Mouse (Mus musculus): ENCODE data around the gene Pskh1. TPM values are rescaled to one million over a fixed set of nuclear protein-coding genes. Genes with fewer than 3 reads are reported as not detected.

Gene Pskh1
- polyA plus RNA-seq, 1 experiment from 2014 or later = 29.9 TPM

- Histone ChIP-seq H3K27ac (replicated peaks) (peak within 1 kb of the TSS; percentile 99), H3K4me3 (peak within 1 kb of the TSS; percentile 69), H3K9me3 (replicated peaks) (no peaks in the 10 kb centered on the region), H3K27me3 (ENCODE audit: low read depth, poor library complexity, severe bottlenecking) (no peaks in the 10 kb centered on the region), H3K4me1 (peaks cover 77% of the 10 kb centered on the region), H3K36me3 (peaks cover 53% of the 10 kb centered on the region)
- WGBS = under 1% methylated on average over 58 of the region's 59 CpGs
- peak; percentile 98 for DNase-seq (ENCODE audit: low spot score)
These were observed 39.9 kb upstream of the Pskh1 start, which contains the start of gene Nutf2 for GRCm38 (mm10) chr8:105860143-105860981. TSS of gene Nutf2 (plus strand) at chr8:105860580.

GRCm38 (mm10) chr8:105861951-105862350 is 38.3 kb upstream of the Pskh1 start:
- H3K9me3 ChIP-seq (replicated peaks) = no peaks in the 10 kb centered on the region
- peaks cover 68% of the 10 kb centered on the region for H3K36me3 ChIP-seq
- no peaks in the 10 kb centered on the region for H3K27me3 ChIP-seq (ENCODE audit: low read depth, poor library complexity, severe bottlenecking)
- WGBS = 10% methylated on average over 1 of the region's 1 CpGs
- peak overlapping the region; percentile 69 for H3K4me3 ChIP-seq
- no peak for DNase-seq (ENCODE audit: low spot score)
- H3K27ac ChIP-seq (replicated peaks) = peak overlapping the region; percentile 99; the same call in 1 of the 2 replicates
- H3K4me1 ChIP-seq = peaks cover 61% of the 10 kb centered on the region

DNA sequence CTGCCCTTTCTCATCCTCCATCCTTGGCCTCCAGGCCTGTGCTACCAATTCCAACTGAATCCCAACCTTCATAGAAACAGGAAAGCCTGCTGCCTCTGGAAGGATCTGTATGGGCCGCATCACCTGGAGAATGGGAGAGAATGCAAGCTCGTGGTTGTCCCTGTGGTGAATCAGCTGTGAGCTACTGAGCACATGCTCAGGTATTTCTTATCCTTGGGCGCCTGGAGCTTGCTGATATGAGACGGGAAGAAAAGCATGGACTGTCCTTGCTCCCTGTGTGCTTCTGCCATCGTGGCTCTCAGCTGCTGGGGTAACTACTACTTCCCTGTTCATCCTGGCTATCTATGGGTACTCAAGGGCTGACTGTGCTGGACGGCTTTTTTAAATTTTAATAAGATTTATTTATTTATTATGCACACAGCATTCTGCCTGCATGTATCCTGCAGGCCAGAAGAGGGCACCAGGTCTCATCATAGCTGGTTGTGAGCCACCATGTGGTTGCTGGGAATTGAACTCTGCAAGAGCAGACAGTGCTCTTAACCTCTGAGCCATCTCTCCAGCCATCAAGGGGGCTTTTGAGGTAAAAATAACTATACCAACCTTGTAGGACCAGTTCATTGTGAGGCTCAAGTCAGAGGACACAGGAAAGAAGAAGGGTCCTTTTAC is 33.7 kb upstream of the Pskh1 start:
- Histone ChIP-seq H3K27me3 (ENCODE audit: low read depth, poor library complexity, severe bottlenecking) (no peaks in the 10 kb centered on the region), H3K27ac (replicated peaks) (no peak overlapping the region), H3K36me3 (peaks cover 87% of the 10 kb centered on the region), H3K9me3 (replicated peaks) (no peaks in the 10 kb centered on the region), H3K4me3 (no peak overlapping the region), H3K4me1 (peaks cover 22% of the 10 kb centered on the region)
- DNase-seq (ENCODE audit: low spot score) = no peak
- WGBS = 88% methylated on average over 6 of the region's 6 CpGs

DNA sequence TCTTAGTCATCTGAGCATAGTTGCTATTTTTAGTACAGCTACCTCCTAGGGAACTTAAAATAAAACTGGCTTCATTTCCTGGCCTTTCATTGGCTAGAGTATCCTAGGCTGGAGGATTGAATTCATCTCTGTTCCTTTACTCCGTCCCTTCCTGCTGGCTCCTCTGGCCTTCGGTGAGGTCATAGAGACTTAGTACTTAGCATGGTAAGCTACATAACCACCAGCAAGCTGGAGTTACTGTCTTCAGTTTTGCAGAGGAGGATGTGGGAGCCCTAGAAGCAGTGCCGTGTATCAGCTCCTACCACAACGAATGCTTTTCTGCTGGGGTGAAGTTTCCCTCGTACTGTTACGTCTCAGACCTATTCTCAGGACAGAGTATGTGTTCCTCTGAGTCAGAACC is 25.9 kb upstream of the Pskh1 start:
- DNase-seq (ENCODE audit: low spot score) = no peak
- H3K4me1 ChIP-seq = no peaks in the 10 kb centered on the region
- H3K27me3 ChIP-seq (ENCODE audit: low read depth, poor library complexity, severe bottlenecking) = no peaks in the 10 kb centered on the region
- peaks cover 94% of the 10 kb centered on the region for H3K36me3 ChIP-seq
- H3K9me3 ChIP-seq (replicated peaks) = no peaks in the 10 kb centered on the region
- H3K4me3 ChIP-seq = no peak overlapping the region
- no peak overlapping the region for H3K27ac ChIP-seq (replicated peaks)
- 87% methylated on average over 6 of the region's 6 CpGs for WGBS

DNA sequence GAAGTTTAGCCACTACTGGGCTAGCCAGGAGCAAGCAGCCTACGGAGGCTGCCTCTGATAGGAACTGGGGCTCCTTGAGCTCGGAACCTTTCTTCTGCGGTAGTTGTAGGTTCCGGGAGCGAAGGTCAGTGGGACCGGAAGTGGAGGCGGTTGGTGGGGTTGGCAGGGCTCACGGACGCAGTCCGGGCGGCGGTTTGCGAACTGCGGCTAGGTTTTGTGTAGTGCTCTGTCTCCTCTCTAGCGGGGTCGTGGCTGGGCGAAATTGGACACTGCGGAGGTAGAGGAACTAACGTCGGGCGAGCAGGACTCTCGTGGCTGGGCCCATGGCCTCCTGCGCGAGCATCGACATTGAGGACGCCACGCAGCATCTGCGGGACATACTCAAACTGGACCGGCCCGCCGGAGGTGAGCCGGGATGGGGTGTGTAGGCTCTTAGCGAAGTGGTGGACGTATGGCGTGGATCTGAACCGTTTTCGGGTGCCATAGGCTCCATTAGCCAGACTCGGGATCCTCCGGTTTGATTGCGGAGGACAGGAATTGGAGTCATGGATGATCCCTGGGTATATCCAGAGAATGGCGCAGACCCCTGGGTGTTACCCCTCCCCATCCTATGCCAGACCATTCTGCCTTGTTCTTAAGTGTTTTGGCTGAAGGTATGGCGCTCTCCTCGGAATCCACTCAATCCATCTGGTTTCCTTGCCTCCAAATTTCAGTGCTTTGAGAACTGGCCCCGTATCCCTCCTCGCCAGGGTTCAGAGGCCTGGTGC is 19.3 kb upstream of the Pskh1 start, which contains the start of gene Edc4:
Gene Edc4, plus strand, starts transcription at position 128 of the 767 bp plus-strand sequence.
- Histone ChIP-seq H3K27me3 (ENCODE audit: low read depth, poor library complexity, severe bottlenecking) (no peaks in the 10 kb centered on the region), H3K4me3 (peak within 1 kb of the TSS; percentile 86), H3K4me1 (peaks cover 25% of the 10 kb centered on the region), H3K9me3 (replicated peaks) (no peaks in the 10 kb centered on the region), H3K36me3 (peaks cover 57% of the 10 kb centered on the region), H3K27ac (replicated peaks) (peak within 1 kb of the TSS; percentile 85)
- DNase-seq (ENCODE audit: low spot score) = peak; percentile 86
- 1% methylated on average over 45 of the region's 45 CpGs for WGBS

DNA sequence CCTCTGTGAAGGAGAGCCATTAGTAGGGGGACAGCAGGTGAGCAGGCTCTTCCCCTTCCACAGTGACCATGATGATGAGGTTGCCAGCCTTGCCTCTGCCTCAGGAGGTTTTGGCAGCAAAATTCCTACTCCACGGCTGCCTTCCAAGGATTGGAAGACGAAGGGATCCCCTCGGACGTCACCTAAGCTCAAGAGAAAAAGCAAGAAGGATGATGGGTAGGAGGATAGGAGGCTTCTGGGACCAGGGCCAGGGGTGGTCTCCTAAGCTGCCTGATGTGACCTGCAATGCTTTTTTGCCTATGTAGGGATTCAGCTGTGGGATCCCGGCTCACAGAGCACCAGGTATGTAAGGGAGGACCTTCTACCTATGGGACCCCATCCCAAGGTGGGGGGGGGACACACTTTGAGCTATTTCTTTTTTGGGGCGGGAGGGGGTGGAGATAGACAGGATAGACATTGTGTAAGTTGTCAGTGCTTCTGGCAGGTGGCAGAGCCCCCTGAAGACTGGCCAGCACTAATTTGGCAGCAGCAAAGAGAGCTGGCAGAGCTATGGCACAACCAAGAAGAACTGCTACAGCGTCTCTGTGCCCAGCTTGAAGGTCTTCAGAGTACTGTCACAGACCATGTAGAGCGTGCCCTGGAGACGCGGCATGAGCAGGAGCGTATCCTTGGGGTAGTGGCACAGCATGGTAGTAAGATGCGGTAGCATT is 10.3 kb upstream of the Pskh1 start:
- H3K27ac ChIP-seq (replicated peaks) = no peak overlapping the region
- DNase-seq (ENCODE audit: low spot score) = no peak
- peaks cover 99% of the 10 kb centered on the region for H3K36me3 ChIP-seq
- H3K27me3 ChIP-seq (ENCODE audit: low read depth, poor library complexity, severe bottlenecking) = no peaks in the 10 kb centered on the region
- no peak overlapping the region for H3K4me3 ChIP-seq
- H3K9me3 ChIP-seq (replicated peaks) = no peaks in the 10 kb centered on the region
- peaks cover 15% of the 10 kb centered on the region for H3K4me1 ChIP-seq
- WGBS = 94% methylated on average over 12 of the region's 12 CpGs

DNA sequence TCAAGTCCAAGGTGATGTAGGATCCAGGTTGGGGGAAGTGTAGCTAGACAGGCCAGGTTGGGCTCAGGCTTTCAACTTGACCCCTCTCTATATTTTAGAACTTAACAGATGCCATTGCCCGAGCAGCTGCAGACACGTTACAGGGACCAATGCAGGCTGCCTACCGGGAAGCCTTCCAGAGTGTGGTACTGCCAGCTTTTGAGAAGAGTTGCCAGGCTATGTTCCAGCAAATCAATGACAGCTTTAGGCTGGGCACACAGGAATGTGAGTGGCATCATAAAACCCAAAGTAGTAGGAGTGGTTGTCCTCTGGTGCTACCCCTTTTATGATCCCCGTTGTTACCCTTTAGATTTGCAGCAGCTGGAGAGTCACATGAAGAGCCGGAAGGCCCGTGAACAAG is 9.4 kb upstream of the Pskh1 start:
- Histone ChIP-seq H3K9me3 (replicated peaks) (no peaks in the 10 kb centered on the region), H3K36me3 (peaks cover 95% of the 10 kb centered on the region), H3K27me3 (ENCODE audit: low read depth, poor library complexity, severe bottlenecking) (no peaks in the 10 kb centered on the region), H3K4me1 (peaks cover 15% of the 10 kb centered on the region), H3K27ac (replicated peaks) (no peak overlapping the region), H3K4me3 (no peak overlapping the region)
- 92% methylated on average over 6 of the region's 6 CpGs for WGBS
- no peak for DNase-seq (ENCODE audit: low spot score)

GRCm38 (mm10) chr8:105892432-105892831 is 7.8 kb upstream of the Pskh1 start:
- H3K27ac ChIP-seq (replicated peaks) = no peak overlapping the region
- H3K9me3 ChIP-seq (replicated peaks) = no peaks in the 10 kb centered on the region
- H3K4me3 ChIP-seq = no peak overlapping the region
- H3K36me3 ChIP-seq = peaks cover 79% of the 10 kb centered on the region
- H3K27me3 ChIP-seq (ENCODE audit: low read depth, poor library complexity, severe bottlenecking) = no peaks in the 10 kb centered on the region
- H3K4me1 ChIP-seq = peaks cover 15% of the 10 kb centered on the region
- DNase-seq (ENCODE audit: low spot score) = no peak
- WGBS = 87% methylated on average over 6 of the region's 6 CpGs

GRCm38 (mm10) chr8:105893339-105893738 is 6.9 kb upstream of the Pskh1 start, which contains the start of gene Nrn1l:
TSS of gene Nrn1l (plus strand) at chr8:105893567.
- peaks cover 15% of the 10 kb centered on the region for H3K4me1 ChIP-seq
- H3K36me3 ChIP-seq = peaks cover 70% of the 10 kb centered on the region
- no peaks in the 10 kb centered on the region for H3K9me3 ChIP-seq (replicated peaks)
- WGBS = 5% methylated on average over 11 of the region's 11 CpGs
- H3K27ac ChIP-seq (replicated peaks) = peak within 1 kb of the TSS; percentile 46; the same call in 1 of the 2 replicates
- peak; percentile 79 for DNase-seq (ENCODE audit: low spot score)
- no peaks in the 10 kb centered on the region for H3K27me3 ChIP-seq (ENCODE audit: low read depth, poor library complexity, severe bottlenecking)
- H3K4me3 ChIP-seq = peak within 1 kb of the TSS; percentile 35

- no peak for DNase-seq (ENCODE audit: low spot score)
- Histone ChIP-seq H3K36me3 (peaks cover 24% of the 10 kb centered on the region), H3K4me1 (peaks cover 22% of the 10 kb centered on the region), H3K4me3 (no peak overlapping the region), H3K27me3 (ENCODE audit: low read depth, poor library complexity, severe bottlenecking) (no peaks in the 10 kb centered on the region), H3K27ac (replicated peaks) (no peak overlapping the region), H3K9me3 (replicated peaks) (no peaks in the 10 kb centered on the region)
- WGBS = 83% methylated on average over 9 of the region's 9 CpGs
These were observed 2.3 kb upstream of the Pskh1 start for GRCm38 (mm10) chr8:105897801-105898480.

DNA sequence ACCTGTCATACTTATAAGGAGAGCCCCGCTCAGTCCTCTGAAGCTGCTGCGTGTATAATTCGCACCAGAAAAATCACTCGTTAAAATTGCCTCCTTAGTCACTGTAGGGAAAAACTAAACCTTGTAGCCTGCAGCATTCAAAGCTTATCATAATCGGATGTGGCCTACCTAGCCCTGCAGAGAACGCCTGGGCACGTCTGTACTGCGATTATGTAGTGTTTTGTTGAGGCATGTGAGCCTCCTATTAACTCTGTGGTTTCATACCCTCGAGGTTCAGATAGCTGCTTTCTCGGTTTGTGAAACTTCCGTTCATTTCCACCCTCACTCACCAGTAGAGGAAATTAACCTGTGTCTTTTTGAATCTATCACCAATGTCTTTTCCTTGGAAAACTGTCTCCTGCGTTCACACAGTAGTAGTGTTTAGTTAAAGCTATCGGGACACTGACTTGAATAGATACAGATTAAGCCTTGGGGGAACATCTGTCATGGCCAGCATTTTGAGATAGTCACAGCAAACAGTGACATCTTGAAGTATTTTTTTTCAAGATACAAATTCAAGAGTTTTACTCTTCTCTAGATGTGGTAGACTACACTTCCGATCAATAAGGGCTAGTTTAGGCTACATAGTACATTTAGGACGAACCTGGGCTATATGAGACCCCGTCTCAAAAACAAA is 838 bp downstream of the Pskh1 start:
- WGBS = 44% methylated on average over 16 of the region's 16 CpGs
- Histone ChIP-seq H3K4me1 (peaks cover 11% of the 10 kb centered on the region), H3K36me3 (no peaks in the 10 kb centered on the region), H3K27me3 (ENCODE audit: low read depth, poor library complexity, severe bottlenecking) (no peaks in the 10 kb centered on the region), H3K4me3 (peak overlapping the region; percentile 89), H3K27ac (replicated peaks) (peak overlapping the region; percentile 97), H3K9me3 (replicated peaks) (no peaks in the 10 kb centered on the region)
- DNase-seq (ENCODE audit: low spot score) = no peak

Data from midbrain, embryonic 10.5 days (tissue).